Mouse (Mus musculus): ENCODE results near the gene Mob4. TPM values are rescaled to one million over a fixed set of nuclear protein-coding genes. Genes with fewer than 3 reads are reported as not detected.

Mob4 gene
- 113 TPM for polyA plus RNA-seq (2017; shearing (Covaris generic))

GRCm38 (mm10) chr1:55130943-55131401 is at the start of gene Mob4:
Gene Mob4 (plus strand): TSS chr1:55131231.

GRCm38 (mm10) chr1:55087932-55088610 is 43.0 kb upstream of the Mob4 start, which contains the start of the genes Hspe1 and Hspd1:
Gene Hspe1 (plus strand): TSS chr1:55088132.
Gene Hspd1 (minus strand): TSS chr1:55088243.

Other genes with a start within 250 kb of the Mob4 start
- 363 TPM for gene Ankrd44, start 204.8 kb upstream of the Mob4 start, polyA plus RNA-seq (2017; shearing (Covaris generic))
- 670 TPM for gene Sf3b1, start 103.8 kb upstream of the Mob4 start, polyA plus RNA-seq (2017; shearing (Covaris generic))
- 25.6 TPM for gene Coq10b, start 78.5 kb upstream of the Mob4 start, polyA plus RNA-seq (2017; shearing (Covaris generic))
- 205 TPM for gene Hspe1, start 43.1 kb upstream of the Mob4 start, polyA plus RNA-seq (2017; shearing (Covaris generic))
- gene Hspd1, start 43.0 kb upstream of the Mob4 start, polyA plus RNA-seq (2017; shearing (Covaris generic)), result 208 TPM
- 5.7 TPM for gene Rftn2, start 95.6 kb downstream of the Mob4 start, polyA plus RNA-seq (2017; shearing (Covaris generic))
- gene Mars2, start 105.9 kb downstream of the Mob4 start, polyA plus RNA-seq (2017; shearing (Covaris generic)), result 2.4 TPM
- gene Boll, start 232.2 kb downstream of the Mob4 start, polyA plus RNA-seq (2017; shearing (Covaris generic)), result 0.84 TPM